Mouse (Mus musculus) liver, embryonic 14.5 days (tissue): Measurements from ENCODE around the gene Klhl11. TPM values are rescaled to one million over a fixed set of nuclear protein-coding genes. Genes with fewer than 3 reads are reported as not detected.

Source experiments
- ATAC-seq: fragments of 200-750 bp; cut with Nextera tagmentation; 2 replicates; pipeline ENCODE4 v1.8.0; 2017; ENCODE audit warnings: moderate number of reproducible peaks, mild to moderate bottlenecking, moderate library complexity; ENCODE audit not compliant: insufficient read depth
- DNase-seq, 3 experiments: peaks; one replicate each; pipeline ENCODE4 v3.0.0-alpha.2; 2012 to 2013; ENCODE audit warnings: low read depth in 3 of 3, low spot score in 3 of 3
- H3K27ac ChIP-seq: fragments of 300-500 bp; sonication (generic); 2 replicates; pipeline ENCODE4 v1.5.1; 2014; ENCODE audit warnings: moderate library complexity, mild to moderate bottlenecking, control low read depth, inconsistent platforms
- H3K27me3 ChIP-seq: fragments of 300-500 bp; sonication (generic); 2 replicates; pipeline ENCODE4 v1.6.1; 2014; ENCODE audit warnings: mild to moderate bottlenecking, low read length, moderate library complexity; ENCODE audit not compliant: control insufficient read depth, insufficient read depth
- H3K36me3 ChIP-seq: fragments of 300-500 bp; sonication (generic); replicated peaks from 2 replicates; pipeline ENCODE4 v1.6.1; 2014; ENCODE audit warnings: low read depth; ENCODE audit not compliant: control insufficient read depth, insufficient read depth
- H3K4me1 ChIP-seq, 2 experiments: fragments of 200-500 bp in 1 of 2; fragments of 300-500 bp in 1 of 2; sonication (generic) in 1 of 2; replicated peaks; 2 replicates each; pipeline ENCODE4 v1.6.1; 2012 to 2014; ENCODE audit warnings: antibody characterized with exemption in 1 of 2, inconsistent platforms in 1 of 2, low read length in 1 of 2; ENCODE audit not compliant: control insufficient read depth in 2 of 2, insufficient read depth in 2 of 2
- H3K4me2 ChIP-seq: fragments of 300-500 bp; sonication (generic); 2 replicates; pipeline ENCODE4 v1.6.1; 2014; ENCODE audit warnings: low read depth, mild to moderate bottlenecking, control low read depth, moderate library complexity
- H3K4me3 ChIP-seq, 2 experiments: fragments of 200-500 bp in 1 of 2; fragments of 300-500 bp in 1 of 2; sonication (generic) in 1 of 2; 2 replicates each; pipeline ENCODE4 v1.5.1; 2012 to 2014; ENCODE audit warnings: low read depth in 2 of 2, low read length in 2 of 2, mild to moderate bottlenecking in 2 of 2, control low read depth in 1 of 2, inconsistent platforms in 1 of 2, moderate library complexity in 1 of 2; ENCODE audit not compliant: insufficient read depth in 1 of 2
- H3K9ac ChIP-seq: fragments of 300-500 bp; sonication (generic); replicated peaks from 2 replicates; pipeline ENCODE4 v1.6.1; 2014; ENCODE audit warnings: mild to moderate bottlenecking, control low read depth, moderate library complexity
- H3K9me3 ChIP-seq: fragments of 300-500 bp; sonication (generic); 2 replicates; pipeline ENCODE4 v1.6.1; 2016; ENCODE audit warnings: low read length, mixed read lengths; ENCODE audit not compliant: control insufficient read depth
- CTCF ChIP-seq: IDR thresholded peaks from 2 replicates; pipeline ENCODE4 v1.5.1; 2016; ENCODE audit warnings: antibody characterized with exemption, low read depth, control low read depth
- EP300 ChIP-seq: IDR thresholded peaks from 2 replicates; pipeline ENCODE4 v1.6.1; 2016; ENCODE audit warnings: antibody characterized with exemption, low read depth
- WGBS: fragments of 180-500 bp; shearing (Covaris S2); extraction: QIAGEN DNeasy Blood & Tissue Kit; methylation state at CpG from one replicate; pipeline ENCODE4 v1.1.7; 2014; ENCODE audit not compliant: insufficient replicate concordance; 5-methylcytosine and 5-hydroxymethylcytosine counted together
- polyA plus RNA-seq, 2 experiments: library from polyadenylated mRNA; depleted of rRNA in 1 of 2; stranded (reverse) in 1 of 2; unstranded in 1 of 2; fragments of >200 nt; fragmentation: Nextera tagmentation in 1 of 2; extraction: Ambion mirVana in 1 of 2; gene quantifications; 2 replicates each; pipeline versions ENCODE4 v1.2.1 to v1.2.3; 2012 to 2014

Klhl11 gene
- polyA plus RNA-seq, 2 experiments, result 1.2 to 1.8 TPM

GRCm38 (mm10) chr11:100457711-100458110, 14.8 kb downstream of the Klhl11 start:
- whole genome bisulfite sequencing, result 78% methylated on average over 5 of the region's 5 CpGs
- Histone ChIP-seq H3K27me3 (no peaks in the 10 kb centered on the region), H3K4me3 (no peak overlapping the region), H3K9me3 (no peaks in the 10 kb centered on the region), H3K27ac (no peak overlapping the region), H3K4me1 (no peaks in the 10 kb centered on the region), H3K9ac (no peak overlapping the region), H3K4me2 (no peak overlapping the region), H3K36me3 (peaks cover 12% of the 10 kb centered on the region)
- ATAC-seq (no peak), DNase-seq (no peak)
- no peak for TF ChIP-seq CTCF
- TF ChIP-seq EP300, result no peak

GRCm38 (mm10) chr11:100457247-100457646, 15.3 kb downstream of the Klhl11 start:
- H3K4me2 ChIP-seq, result no peak overlapping the region
- no peaks in the 10 kb centered on the region for H3K9me3 ChIP-seq
- WGBS, result 59% methylated on average over 4 of the region's 4 CpGs
- H3K36me3 ChIP-seq, result peaks cover 8% of the 10 kb centered on the region
- DNase-seq (no peak), ATAC-seq (no peak)
- no peak overlapping the region for H3K4me3 ChIP-seq
- no peaks in the 10 kb centered on the region for H3K27me3 ChIP-seq
- no peak overlapping the region for H3K9ac ChIP-seq
- no peaks in the 10 kb centered on the region for H3K4me1 ChIP-seq
- H3K27ac ChIP-seq, result no peak overlapping the region
- TF ChIP-seq EP300, result no peak
- no peak for TF ChIP-seq CTCF

GRCm38 (mm10) chr11:100442625-100443024, 29.9 kb downstream of the Klhl11 start:
- Histone ChIP-seq H3K4me3 (no peak overlapping the region), H3K9ac (no peak overlapping the region), H3K9me3 (no peaks in the 10 kb centered on the region), H3K4me1 (peaks cover 0 to 7% of the 10 kb centered on the region in 2 experiments; a peak in 3 of 4 replicates), H3K27me3 (no peaks in the 10 kb centered on the region), H3K36me3 (no peaks in the 10 kb centered on the region), H3K4me2 (no peak overlapping the region), H3K27ac (no peak overlapping the region)
- WGBS, result 73% methylated on average over 6 of the region's 6 CpGs
- DNase-seq (no peak), ATAC-seq (no peak)
- no peak for TF ChIP-seq EP300
- TF ChIP-seq CTCF, result no peak

DNA sequence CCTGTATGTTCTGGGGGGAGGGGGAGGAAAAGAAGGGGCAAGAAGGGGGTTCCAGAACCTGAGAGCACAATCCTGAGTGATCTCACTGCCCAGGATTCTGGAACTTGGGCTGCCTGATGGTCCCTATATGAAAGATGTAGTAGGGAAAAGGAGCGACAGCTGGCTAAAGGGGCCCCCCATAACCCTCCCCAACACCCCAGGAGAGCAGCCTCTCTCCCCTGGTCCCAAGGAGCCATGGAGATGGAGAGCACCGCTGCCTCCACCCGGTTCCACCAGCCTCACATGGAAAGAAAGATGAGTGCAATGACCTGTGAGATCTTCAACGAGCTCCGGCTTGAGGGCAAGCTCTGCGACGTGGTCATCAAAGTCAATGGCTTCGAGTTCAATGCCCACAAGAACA, 30.7 kb downstream of the Klhl11 start, which contains the start of the genes Nt5c3b and Klhl10:
Gene Nt5c3b, minus strand, starts transcription at position 12 of the 400 bp plus-strand sequence.
Gene Klhl10, plus strand, starts transcription at position 121 of the 400 bp plus-strand sequence.
- H3K36me3 ChIP-seq, result no peaks in the 10 kb centered on the region
- H3K9ac ChIP-seq, result peak within 1 kb of the TSS; percentile 74
- no peak for TF ChIP-seq EP300
- TF ChIP-seq CTCF, result no peak
- H3K27ac ChIP-seq, result no peak within 1 kb of the TSS
- ATAC-seq, result no peak
- peak within 1 kb of the TSS; percentile 90 for H3K4me2 ChIP-seq
- 66% methylated on average over 8 of the region's 8 CpGs for WGBS
- H3K9me3 ChIP-seq, result no peaks in the 10 kb centered on the region
- DNase-seq, result no peak
- H3K27me3 ChIP-seq, result no peaks in the 10 kb centered on the region
- H3K4me1 ChIP-seq, result peaks cover 0 to 7% of the 10 kb centered on the region in 2 experiments; a peak in 3 of 4 replicates
- H3K4me3 ChIP-seq, result peak within 1 kb of the TSS; percentile 71 to 75

- TF ChIP-seq EP300 (no peak), CTCF (no peak)
- Histone ChIP-seq H3K9ac (peak overlapping the region; percentile 74), H3K36me3 (no peaks in the 10 kb centered on the region), H3K27ac (no peak overlapping the region), H3K4me3 (peak overlapping the region; percentile 71 to 75), H3K4me2 (peak overlapping the region; percentile 90), H3K4me1 (peaks cover 0 to 7% of the 10 kb centered on the region in 2 experiments; a peak in 3 of 4 replicates), H3K9me3 (no peaks in the 10 kb centered on the region), H3K27me3 (no peaks in the 10 kb centered on the region)
- WGBS, result 2% methylated on average over 52 of the region's 52 CpGs
- ATAC-seq (peak; percentile 92), DNase-seq (peak; percentile 42 to 53 (median 45))
Measured at GRCm38 (mm10) chr11:100440691-100441522, 31.6 kb downstream of the Klhl11 start.
